Comparison of ENCODE assay signal across 1 mouse cellular context in the genomic region with DNA sequence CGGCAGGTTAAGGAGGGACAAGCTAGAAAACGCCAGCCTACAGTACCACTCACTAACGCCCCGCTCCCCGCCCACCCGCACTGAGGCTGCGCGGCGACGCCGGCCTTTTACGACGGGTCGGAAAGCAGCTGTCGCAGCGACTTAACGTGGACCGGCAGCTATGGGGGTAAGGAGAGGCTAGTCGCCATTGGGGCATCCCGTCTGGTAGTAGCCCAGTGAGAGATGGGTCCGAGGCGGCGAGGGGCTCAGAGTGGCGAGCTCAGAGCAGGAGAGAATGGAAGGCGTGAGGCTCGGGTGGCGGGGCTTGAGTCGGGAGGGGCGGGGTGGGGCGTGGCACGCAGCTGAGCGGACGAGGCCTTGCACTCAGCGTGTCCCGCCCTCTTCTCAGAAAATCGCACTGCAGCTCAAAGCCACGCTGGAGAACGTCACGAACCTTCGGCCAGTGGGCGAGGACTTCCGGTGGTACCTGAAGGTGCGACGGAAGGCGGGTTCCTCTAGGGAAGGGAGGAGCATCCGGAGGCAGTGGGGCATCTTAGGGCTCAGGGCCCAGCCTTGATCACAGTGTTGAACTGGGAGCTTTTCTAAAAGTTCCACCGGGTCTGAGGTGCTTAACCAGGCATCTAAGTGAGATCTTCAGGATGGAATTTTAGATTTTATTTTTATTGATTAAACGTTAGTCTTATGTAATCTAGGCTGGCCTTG.
TF ChIP-seq lines count a peak whose summit lies in the region.

A gene (plus strand): TSS at position 83 of the 702 bp plus-strand sequence.

TF ChIP-seq in myocyte, 11 proteins besides CTCF, POLR2A, EP300 and RAD21 (continued from another document):
- TF ChIP-seq MYOD1 (IDR thresholded peaks at IDR 0.05; ENCODE audit: control insufficient read depth in 1 of 3, insufficient read length in 2 of 3, low read depth in 2 of 3) (peak in 2 of 3 experiments; percentile 29 to 60), TCF12 (IDR thresholded peaks at IDR 0.05; ENCODE audit: insufficient read depth, poor library complexity, severe bottlenecking) (no peak), CEBPB (IDR thresholded peaks at IDR 0.05; ENCODE audit: insufficient read depth, poor library complexity, severe bottlenecking) (no peak), TCF3 (IDR thresholded peaks at IDR 0.05; ENCODE audit: insufficient read length, low read depth) (no peak)
